Mouse (Mus musculus) ovary, adult 2 months (tissue): ENCODE results near the gene Naa11. TPM values are rescaled to one million over a fixed set of nuclear protein-coding genes. Genes with fewer than 3 reads are reported as not detected.

Experiments used
- polyA plus RNA-seq: library from polyadenylated mRNA; depleted of rRNA; stranded (reverse); fragments of >200 nt; gene quantifications from 2 replicates; pipeline ENCODE4 v1.2.3, GENCODE M21; 2012; rRNA removed

Gene Naa11
- polyA plus RNA-seq = 0.37 and 0.64 TPM in 2 replicates

DNA sequence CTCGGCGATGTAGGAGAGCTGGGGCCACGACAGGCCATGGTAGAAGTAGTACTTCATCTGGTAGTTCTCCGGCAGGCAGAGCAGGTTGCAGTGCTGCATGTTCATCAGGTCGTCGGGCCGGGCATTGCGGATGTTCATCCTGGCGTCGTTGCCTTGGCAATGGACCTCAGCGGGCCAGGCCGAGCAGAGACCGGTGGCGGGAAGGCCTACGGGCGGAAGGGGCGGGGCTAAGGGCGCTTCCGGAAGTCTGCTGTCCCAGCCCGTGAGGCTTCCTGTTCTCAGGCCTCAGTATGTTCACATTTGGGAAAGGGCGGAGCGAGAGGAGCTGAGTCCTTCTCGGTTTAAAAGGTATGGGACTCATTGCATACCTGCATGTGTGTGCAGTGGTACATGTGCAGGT is at the start of gene Naa11:
Naa11 (minus strand) TSS at position 220 of the 400 bp plus-strand sequence.

Other genes starting within 250 kb of the Naa11 start
- gene Gk2, start 64.6 kb upstream of the Naa11 start, polyA plus RNA-seq = not detected in 2 replicates